Mouse (Mus musculus): ENCODE results near the gene Mcpt8. TPM values are rescaled to one million over a fixed set of nuclear protein-coding genes. Genes with fewer than 3 reads are reported as not detected.
"Not testable (repeated sequence)": the region's sequence is repeated elsewhere in the genome, so short reads cannot be mapped to it uniquely, and the experiment has no call there.

Gene Mcpt8
- polyA plus RNA-seq, 1 experiment from 2014 or later: 1.0 TPM

GRCm38 (mm10) chr14:56103452-56103851 is 18.4 kb upstream of the Mcpt8 start:
- H3K4me2 ChIP-seq (ENCODE audit: low read depth, low read length): no peak overlapping the region
- no peak overlapping the region for H3K9ac ChIP-seq (ENCODE audit: low read length)
- no peak overlapping the region for H3K27ac ChIP-seq (ENCODE audit: low read length)
- H3K27me3 ChIP-seq (ENCODE audit: control insufficient read depth, insufficient read depth, low read depth, low read length): no peaks in the 10 kb centered on the region
- WGBS: 58% methylated on average over 3 of the region's 3 CpGs
- H3K36me3 ChIP-seq (ENCODE audit: control insufficient read depth, insufficient read depth, low read length): no peaks in the 10 kb centered on the region
- H3K9me3 ChIP-seq (ENCODE audit: control insufficient read depth, low read length): no peaks in the 10 kb centered on the region
- no peak overlapping the region for H3K4me3 ChIP-seq (ENCODE audit: low read length)
- no peak for ATAC-seq (ENCODE audit: low read depth)
- H3K4me1 ChIP-seq (replicated peaks; ENCODE audit: control insufficient read depth, insufficient read depth, low read length): no peaks in the 10 kb centered on the region

GRCm38 (mm10) chr14:56102386-56102785 is 17.3 kb upstream of the Mcpt8 start, which contains the start of gene Ctsg:
TSS of gene Ctsg (minus strand) at chr14:56102574.
- no peaks in the 10 kb centered on the region for H3K27me3 ChIP-seq (ENCODE audit: control insufficient read depth, insufficient read depth, low read depth, low read length)
- H3K4me3 ChIP-seq (ENCODE audit: low read length): no peak within 1 kb of the TSS
- no peaks in the 10 kb centered on the region for H3K4me1 ChIP-seq (replicated peaks; ENCODE audit: control insufficient read depth, insufficient read depth, low read length)
- H3K36me3 ChIP-seq (ENCODE audit: control insufficient read depth, insufficient read depth, low read length): no peaks in the 10 kb centered on the region
- no peak within 1 kb of the TSS for H3K4me2 ChIP-seq (ENCODE audit: low read depth, low read length)
- no peaks in the 10 kb centered on the region for H3K9me3 ChIP-seq (ENCODE audit: control insufficient read depth, low read length)
- H3K27ac ChIP-seq (ENCODE audit: low read length): no peak within 1 kb of the TSS
- no peak for ATAC-seq (ENCODE audit: low read depth)
- no peak within 1 kb of the TSS for H3K9ac ChIP-seq (ENCODE audit: low read length)
- WGBS: 64% methylated on average over 10 of the region's 10 CpGs

- no peaks in the 10 kb centered on the region for H3K27me3 ChIP-seq (ENCODE audit: control insufficient read depth, insufficient read depth, low read depth, low read length)
- 82% methylated on average over 4 of the region's 4 CpGs for WGBS
- no peaks in the 10 kb centered on the region for H3K36me3 ChIP-seq (ENCODE audit: control insufficient read depth, insufficient read depth, low read length)
- H3K4me3 ChIP-seq (ENCODE audit: low read length): no peak overlapping the region
- no peak overlapping the region for H3K27ac ChIP-seq (ENCODE audit: low read length)
- no peak overlapping the region for H3K9ac ChIP-seq (ENCODE audit: low read length)
- H3K9me3 ChIP-seq (ENCODE audit: control insufficient read depth, low read length): no peaks in the 10 kb centered on the region
- no peak for ATAC-seq (ENCODE audit: low read depth)
- no peak overlapping the region for H3K4me2 ChIP-seq (ENCODE audit: low read depth, low read length)
- no peaks in the 10 kb centered on the region for H3K4me1 ChIP-seq (replicated peaks; ENCODE audit: control insufficient read depth, insufficient read depth, low read length)
These were observed 13.9 kb upstream of the Mcpt8 start for GRCm38 (mm10) chr14:56098940-56099339.

GRCm38 (mm10) chr14:56097597-56097996 is 12.5 kb upstream of the Mcpt8 start:
- ATAC-seq (ENCODE audit: low read depth): 0 out of 2 replicates have a peak, but pooled peaks have one; percentile 10
- Histone ChIP-seq H3K4me3 (ENCODE audit: low read length) (no peak overlapping the region), H3K9ac (ENCODE audit: low read length) (no peak overlapping the region), H3K4me2 (ENCODE audit: low read depth, low read length) (no peak overlapping the region), H3K36me3 (ENCODE audit: control insufficient read depth, insufficient read depth, low read length) (no peaks in the 10 kb centered on the region), H3K27me3 (ENCODE audit: control insufficient read depth, insufficient read depth, low read depth, low read length) (no peaks in the 10 kb centered on the region), H3K27ac (ENCODE audit: low read length) (no peak overlapping the region), H3K4me1 (replicated peaks; ENCODE audit: control insufficient read depth, insufficient read depth, low read length) (no peaks in the 10 kb centered on the region), H3K9me3 (ENCODE audit: control insufficient read depth, low read length) (no peaks in the 10 kb centered on the region)
- WGBS: 79% methylated on average over 1 of the region's 1 CpGs

- WGBS: 63% methylated on average over 2 of the region's 2 CpGs
- Histone ChIP-seq H3K27me3 (ENCODE audit: control insufficient read depth, insufficient read depth, low read depth, low read length) (no peaks in the 10 kb centered on the region), H3K27ac (ENCODE audit: low read length) (no peak overlapping the region), H3K4me1 (replicated peaks; ENCODE audit: control insufficient read depth, insufficient read depth, low read length) (no peaks in the 10 kb centered on the region), H3K4me2 (ENCODE audit: low read depth, low read length) (no peak overlapping the region), H3K4me3 (ENCODE audit: low read length) (no peak overlapping the region), H3K9me3 (ENCODE audit: control insufficient read depth, low read length) (no peaks in the 10 kb centered on the region), H3K36me3 (ENCODE audit: control insufficient read depth, insufficient read depth, low read length) (no peaks in the 10 kb centered on the region), H3K9ac (ENCODE audit: low read length) (no peak overlapping the region)
- ATAC-seq (ENCODE audit: low read depth): no peak
These were observed 8.3 kb upstream of the Mcpt8 start for GRCm38 (mm10) chr14:56093353-56093752.

- Histone ChIP-seq H3K4me2 (ENCODE audit: low read depth, low read length) (no peak overlapping the region), H3K27me3 (ENCODE audit: control insufficient read depth, insufficient read depth, low read depth, low read length) (no peaks in the 10 kb centered on the region), H3K27ac (ENCODE audit: low read length) (no peak overlapping the region), H3K36me3 (ENCODE audit: control insufficient read depth, insufficient read depth, low read length) (no peaks in the 10 kb centered on the region), H3K4me3 (ENCODE audit: low read length) (no peak overlapping the region), H3K4me1 (replicated peaks; ENCODE audit: control insufficient read depth, insufficient read depth, low read length) (no peaks in the 10 kb centered on the region), H3K9ac (ENCODE audit: low read length) (no peak overlapping the region), H3K9me3 (ENCODE audit: control insufficient read depth, low read length) (no peaks in the 10 kb centered on the region)
- 57% methylated on average over 3 of the region's 3 CpGs for WGBS
- ATAC-seq (ENCODE audit: low read depth): no peak
These were observed 1.6 kb upstream of the Mcpt8 start for GRCm38 (mm10) chr14:56086711-56087110.

GRCm38 (mm10) chr14:56082016-56082415 is 3.1 kb downstream of the Mcpt8 start:
- Histone ChIP-seq H3K27ac (ENCODE audit: low read length) (no peak overlapping the region), H3K4me1 (replicated peaks; ENCODE audit: control insufficient read depth, insufficient read depth, low read length) (no peaks in the 10 kb centered on the region), H3K9ac (ENCODE audit: low read length) (no peak overlapping the region), H3K27me3 (ENCODE audit: control insufficient read depth, insufficient read depth, low read depth, low read length) (no peaks in the 10 kb centered on the region), H3K9me3 (ENCODE audit: control insufficient read depth, low read length) (no peaks in the 10 kb centered on the region), H3K4me2 (ENCODE audit: low read depth, low read length) (no peak overlapping the region), H3K4me3 (ENCODE audit: low read length) (no peak overlapping the region), H3K36me3 (ENCODE audit: control insufficient read depth, insufficient read depth, low read length) (no peaks in the 10 kb centered on the region)
- WGBS: 89% methylated on average over 4 of the region's 4 CpGs
- ATAC-seq (ENCODE audit: low read depth): no peak

- not testable (repeated sequence) for H3K27me3 ChIP-seq (ENCODE audit: control insufficient read depth, insufficient read depth, low read depth, low read length); ATAC-seq (ENCODE audit: low read depth); H3K4me2 ChIP-seq (ENCODE audit: low read depth, low read length); H3K9me3 ChIP-seq (ENCODE audit: control insufficient read depth, low read length); H3K27ac ChIP-seq (ENCODE audit: low read length); H3K9ac ChIP-seq (ENCODE audit: low read length); H3K4me1 ChIP-seq (replicated peaks; ENCODE audit: control insufficient read depth, insufficient read depth, low read length); H3K4me3 ChIP-seq (ENCODE audit: low read length); H3K36me3 ChIP-seq (ENCODE audit: control insufficient read depth, insufficient read depth, low read length)
- WGBS: 59% methylated on average over 3 of the region's 3 CpGs
These were observed 22.9 kb downstream of the Mcpt8 start, which contains the start of gene Mcpt4 for GRCm38 (mm10) chr14:56062213-56062612. TSS of gene Mcpt4 (minus strand) at chr14:56062313.

GRCm38 (mm10) chr14:56057722-56058121 is 27.4 kb downstream of the Mcpt8 start:
- WGBS: 68% methylated on average over 4 of the region's 4 CpGs
- Histone ChIP-seq H3K4me2 (ENCODE audit: low read depth, low read length) (no peak overlapping the region), H3K27me3 (ENCODE audit: control insufficient read depth, insufficient read depth, low read depth, low read length) (no peaks in the 10 kb centered on the region), H3K9me3 (ENCODE audit: control insufficient read depth, low read length) (no peaks in the 10 kb centered on the region), H3K4me3 (ENCODE audit: low read length) (no peak overlapping the region), H3K36me3 (ENCODE audit: control insufficient read depth, insufficient read depth, low read length) (no peaks in the 10 kb centered on the region), H3K27ac (ENCODE audit: low read length) (no peak overlapping the region), H3K9ac (ENCODE audit: low read length) (no peak overlapping the region), H3K4me1 (replicated peaks; ENCODE audit: control insufficient read depth, insufficient read depth, low read length) (no peaks in the 10 kb centered on the region)
- no peak for ATAC-seq (ENCODE audit: low read depth)

GRCm38 (mm10) chr14:56055408-56055807 is 29.7 kb downstream of the Mcpt8 start:
- no peaks in the 10 kb centered on the region for H3K9me3 ChIP-seq (ENCODE audit: control insufficient read depth, low read length)
- WGBS: 60% methylated on average over 3 of the region's 3 CpGs
- no peak overlapping the region for H3K27ac ChIP-seq (ENCODE audit: low read length)
- ATAC-seq (ENCODE audit: low read depth): no peak
- H3K36me3 ChIP-seq (ENCODE audit: control insufficient read depth, insufficient read depth, low read length): no peaks in the 10 kb centered on the region
- no peak overlapping the region for H3K4me3 ChIP-seq (ENCODE audit: low read length)
- no peak overlapping the region for H3K4me2 ChIP-seq (ENCODE audit: low read depth, low read length)
- H3K27me3 ChIP-seq (ENCODE audit: control insufficient read depth, insufficient read depth, low read depth, low read length): no peaks in the 10 kb centered on the region
- no peaks in the 10 kb centered on the region for H3K4me1 ChIP-seq (replicated peaks; ENCODE audit: control insufficient read depth, insufficient read depth, low read length)
- H3K9ac ChIP-seq (ENCODE audit: low read length): no peak overlapping the region

Data from lung, embryonic 16.5 days (tissue).